Mouse (Mus musculus): ENCODE measurements around the gene Gpr155.

The Gpr155 gene

DNA sequence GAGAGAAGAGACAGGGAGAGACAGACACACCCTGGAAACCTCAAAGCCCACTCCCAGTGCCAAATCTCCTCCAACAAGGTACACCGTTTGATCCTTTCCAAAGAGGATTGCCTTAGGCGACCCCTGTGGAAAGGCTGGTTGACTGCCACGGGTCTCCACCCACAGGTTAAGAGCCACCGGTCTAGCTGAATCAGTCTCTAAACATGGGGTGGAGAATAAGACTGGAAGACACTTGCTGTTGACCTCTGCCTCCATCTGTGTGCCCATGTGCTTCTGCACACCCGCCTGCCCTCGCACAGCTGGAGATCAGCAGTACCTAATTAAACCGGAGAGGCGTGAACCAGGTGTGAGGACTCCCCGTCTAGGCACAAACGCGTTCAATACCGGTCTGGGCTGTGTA, 63.4 kb downstream of the Gpr155 start:
- DNase-seq (ENCODE audit: low spot score in 2 of 2), result no peak

DNA sequence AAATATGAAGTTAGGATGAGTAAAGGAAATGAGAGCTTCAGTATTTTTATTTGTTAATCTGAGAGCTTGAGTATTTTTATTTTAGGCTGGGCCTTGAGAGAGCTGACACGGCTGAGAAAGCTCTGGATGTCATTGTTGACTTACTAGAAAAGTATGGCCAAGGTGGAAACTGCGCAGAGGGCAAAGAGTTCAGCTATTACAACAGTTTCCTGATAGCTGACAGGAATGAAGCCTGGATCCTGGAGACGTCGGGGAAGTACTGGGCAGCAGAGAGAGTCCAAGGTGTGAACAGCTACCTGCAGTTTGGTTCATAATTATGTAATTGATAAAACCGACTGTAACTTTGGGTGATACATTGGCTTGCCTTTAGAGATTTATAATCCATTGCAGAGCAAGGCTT, 67.2 kb downstream of the Gpr155 start:
- DNase-seq (ENCODE audit: low spot score in 2 of 2), result no peak

DNA sequence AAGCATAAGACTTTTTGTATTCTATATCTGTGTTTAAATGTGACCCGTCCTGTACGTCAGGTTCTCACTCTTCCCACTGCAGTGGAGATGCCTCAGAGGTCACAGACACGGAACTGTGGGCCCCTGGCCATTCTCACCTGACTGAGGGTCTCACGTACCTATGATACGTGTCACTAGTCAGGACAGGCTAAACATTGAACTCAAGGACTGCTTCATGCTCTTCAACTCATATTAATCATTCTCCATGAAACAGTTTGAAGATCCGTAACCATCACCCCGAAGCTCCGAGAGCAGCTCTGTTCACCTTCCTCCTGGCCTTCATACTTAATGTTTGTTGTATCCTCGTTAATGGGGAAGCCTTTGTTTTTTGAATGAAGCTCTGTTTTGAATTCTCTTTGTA, 68.9 kb downstream of the Gpr155 start:
- DNase-seq (ENCODE audit: low spot score in 2 of 2), result no peak

DNA sequence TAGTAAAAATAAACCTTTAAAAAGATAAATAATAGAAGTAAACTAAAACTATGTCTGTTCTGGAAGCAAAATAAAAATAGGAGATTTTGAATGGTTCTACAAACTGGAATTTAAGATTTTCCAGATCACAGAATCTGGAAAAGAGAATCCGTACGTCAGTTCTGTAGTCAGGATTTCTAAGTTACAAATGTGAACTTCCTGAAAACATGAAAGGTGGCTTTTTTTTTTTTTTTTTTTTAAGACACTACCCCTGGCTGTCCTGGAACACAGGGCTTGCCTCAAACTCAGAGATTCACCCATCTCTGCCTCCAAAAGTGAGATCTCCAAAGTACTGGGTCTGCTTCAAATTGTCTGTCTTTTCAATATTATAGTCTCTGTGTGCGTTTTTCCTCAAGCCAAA, 72.1 kb downstream of the Gpr155 start:
- no peak for DNase-seq (ENCODE audit: low spot score in 2 of 2)

- DNase-seq (ENCODE audit: low spot score in 2 of 2), result peak; percentile 46 to 50
These were observed 73.3 kb downstream of the Gpr155 start for GRCm38 (mm10) chr2:73313117-73313501.

GRCm38 (mm10) chr2:73312152-73313116, 73.9 kb downstream of the Gpr155 start, which contains the start of the genes Scrn3 and Cir1:
Gene Scrn3 (plus strand): TSS chr2:73312601.
Gene Cir1 (minus strand): TSS chr2:73312701.
- DNase-seq (ENCODE audit: low spot score in 2 of 2), result peak; percentile 88 to 93

DNA sequence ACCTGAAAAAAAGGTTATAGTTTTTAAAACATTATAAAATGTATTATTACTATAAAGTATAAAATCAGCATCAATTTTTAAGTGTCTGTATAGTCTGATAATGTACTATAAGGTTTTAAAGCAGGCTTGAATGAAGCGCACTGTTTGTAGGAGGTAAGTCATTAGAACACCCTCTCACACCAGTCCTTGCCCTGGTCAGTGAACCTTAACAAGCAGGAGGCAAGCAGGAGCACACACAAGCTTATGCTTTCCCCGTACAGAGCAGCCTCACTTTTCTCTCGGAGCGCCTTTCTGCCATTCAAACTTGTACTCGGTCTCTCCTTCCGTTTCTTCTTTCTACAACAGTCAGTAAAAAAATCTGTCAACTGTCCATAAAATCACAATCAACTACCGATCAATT, 80.4 kb downstream of the Gpr155 start:
- DNase-seq (ENCODE audit: low spot score in 2 of 2), result no peak

DNA sequence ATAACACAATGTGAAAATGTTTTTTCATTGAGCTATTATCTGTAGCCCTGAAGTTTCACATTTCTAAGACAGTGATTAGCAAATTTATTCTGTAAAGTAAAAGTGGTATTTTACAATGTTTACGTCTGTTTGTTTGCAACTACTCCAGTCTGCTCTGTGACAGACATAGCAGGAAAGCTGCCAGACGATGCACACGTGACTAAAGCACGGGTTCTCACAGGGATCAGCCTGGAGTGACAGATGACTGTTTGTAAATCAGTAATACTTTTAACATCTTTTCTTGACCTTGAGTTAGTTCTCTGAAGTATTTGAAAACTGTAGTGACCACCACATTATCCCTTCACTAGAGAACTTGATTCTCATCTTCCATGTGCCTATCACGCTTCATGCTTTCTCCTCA, 81.9 kb downstream of the Gpr155 start:
- no peak for DNase-seq (ENCODE audit: low spot score in 2 of 2)

DNA sequence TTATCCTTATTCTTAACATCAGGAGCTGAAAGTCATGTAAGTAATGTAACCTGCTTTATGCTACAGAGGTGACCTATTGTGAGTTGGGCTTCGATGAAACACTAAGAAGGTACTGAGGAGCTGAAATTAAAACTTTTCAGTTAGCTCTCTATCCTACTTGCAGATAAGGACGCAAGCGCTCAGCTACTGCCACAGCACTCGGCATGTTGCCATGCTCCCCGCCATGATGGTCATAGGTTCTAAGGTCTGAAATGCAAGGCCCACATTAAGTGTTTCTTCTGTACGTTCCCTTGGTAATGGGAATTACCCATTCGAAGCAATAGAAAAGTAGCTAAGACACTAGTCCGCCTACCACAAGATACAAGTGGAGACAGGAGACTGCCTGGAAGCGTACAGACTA, 83.7 kb downstream of the Gpr155 start:
- no peak for DNase-seq (ENCODE audit: low spot score in 2 of 2)

DNA sequence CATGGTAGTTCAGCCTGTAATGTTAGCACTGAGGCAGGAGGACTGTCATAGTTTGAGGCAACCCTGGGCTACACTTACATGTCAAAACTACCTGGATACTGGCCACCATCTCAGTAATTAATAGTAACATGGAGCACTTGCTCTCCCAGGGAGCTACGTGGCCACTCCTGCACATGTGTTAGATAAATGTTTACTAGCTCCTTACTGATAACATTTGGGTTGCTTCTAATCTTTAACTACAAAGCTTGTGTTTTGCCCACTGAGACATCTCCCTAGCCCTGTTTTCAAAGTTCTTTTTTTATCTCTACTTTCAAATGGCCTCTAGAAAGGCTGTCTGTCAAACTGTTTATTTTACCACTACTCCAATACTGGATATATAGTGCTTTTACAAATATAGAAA, 84.4 kb downstream of the Gpr155 start:
- DNase-seq (ENCODE audit: low spot score in 2 of 2), result no peak

DNA sequence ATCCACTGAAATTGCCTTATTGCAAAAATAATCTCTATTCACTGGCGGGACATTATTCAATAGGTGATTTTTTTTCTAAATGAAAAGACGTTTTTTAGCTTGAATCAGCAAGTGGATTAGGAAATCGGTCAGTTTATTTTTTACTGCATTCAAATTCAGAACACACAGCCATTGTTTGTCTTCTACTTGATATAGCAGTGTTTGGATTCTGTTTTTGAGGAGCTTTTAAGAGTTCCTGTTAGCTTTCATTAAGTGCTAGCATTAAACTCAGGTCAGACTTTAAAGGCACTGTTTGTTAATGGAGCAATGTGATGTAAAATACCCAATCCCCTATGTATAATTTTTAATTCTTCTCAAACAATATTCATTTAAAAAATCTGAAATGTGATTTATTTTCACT, 87.5 kb downstream of the Gpr155 start:
- DNase-seq (ENCODE audit: low spot score in 2 of 2), result no peak

GRCm38 (mm10) chr2:73298154-73298553, 88.2 kb downstream of the Gpr155 start:
- no peak for DNase-seq (ENCODE audit: low spot score in 2 of 2)

- DNase-seq (ENCODE audit: low spot score in 2 of 2), result no peak
These were observed 91.3 kb downstream of the Gpr155 start for GRCm38 (mm10) chr2:73295023-73295422.

All from urinary bladder, postnatal 36 days (tissue).